Comparison of ENCODE assay signal across 1 mouse cellular context in the genomic region with DNA sequence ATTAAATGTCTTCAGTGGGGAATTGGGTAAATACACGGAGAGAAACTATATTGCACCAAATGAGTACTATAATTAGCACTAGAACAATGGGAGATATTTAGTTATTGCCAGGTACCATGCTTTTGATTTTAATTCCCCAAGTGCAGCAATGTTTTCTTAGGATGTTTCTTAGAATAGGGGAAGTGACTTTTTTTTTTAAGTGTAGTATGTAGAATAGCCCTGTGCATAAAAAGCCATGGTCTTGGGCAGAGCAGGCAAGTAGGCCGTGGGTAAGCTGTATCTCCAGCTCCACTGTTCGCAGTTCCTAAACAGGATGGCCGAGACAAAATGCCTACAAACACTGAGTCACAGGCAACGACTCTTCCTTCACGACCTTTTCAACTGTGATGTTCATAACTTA.
TF ChIP-seq lines count a peak whose summit lies in the region.

No protein-coding gene starts in this region.

TF ChIP-seq in MEL, 35 proteins besides CTCF, POLR2A, EP300 and RAD21:
- TF ChIP-seq KAT2A (conservative IDR thresholded peaks at IDR 0.05; ENCODE audit: low read depth, low read length) = no peak
- TF ChIP-seq SMC3 (IDR thresholded peaks at IDR 0.05; ENCODE audit: low read depth, low read length) = no peak
- peak; percentile 63 for TF ChIP-seq ZNF384 (IDR thresholded peaks at IDR 0.05; ENCODE audit: low read depth, low read length)
